Mouse (Mus musculus) forebrain, embryonic 12.5 days (tissue): ENCODE measurements at regions not wholly inside any gene's neighbourhood (a gene's known extent, or its start where the extent isn't known, plus 50 kb on each side); places are given as distances from the start of the nearest gene placed in this dataset.
"Not testable (repeated sequence)": the region's sequence is repeated elsewhere in the genome, so short reads cannot be mapped to it uniquely, and the experiment has no call there.

ENCODE experiments used
- ATAC-seq: fragments of 200-750 bp; cut with Nextera tagmentation; 2 replicates; pipeline ENCODE4 v1.8.0; 2017; ENCODE audit warnings: moderate TSS enrichment; ENCODE audit not compliant: low FRiP score
- H3K27ac ChIP-seq: fragments of 300-500 bp; sonication (generic); 2 replicates; pipeline ENCODE4 v1.5.1; 2016; ENCODE audit warnings: mild to moderate bottlenecking
- H3K27me3 ChIP-seq: fragments of 300-500 bp; sonication (generic); 2 replicates; pipeline ENCODE4 v1.6.1; 2016; ENCODE audit warnings: mild to moderate bottlenecking
- H3K36me3 ChIP-seq: fragments of 300-500 bp; sonication (generic); replicated peaks from 2 replicates; pipeline ENCODE4 v1.6.1; 2016; ENCODE audit warnings: mild to moderate bottlenecking
- H3K4me1 ChIP-seq: fragments of 300-500 bp; sonication (generic); 2 replicates; pipeline ENCODE4 v1.6.1; 2016
- H3K4me2 ChIP-seq: fragments of 300-500 bp; sonication (generic); 2 replicates; pipeline ENCODE4 v1.6.1; 2016; ENCODE audit warnings: mild to moderate bottlenecking, moderate library complexity
- H3K4me3 ChIP-seq: fragments of 300-500 bp; sonication (generic); replicated peaks from 2 replicates; pipeline ENCODE4 v1.5.1; 2016; ENCODE audit warnings: mild to moderate bottlenecking
- H3K9ac ChIP-seq: fragments of 300-500 bp; sonication (generic); 2 replicates; pipeline ENCODE4 v1.6.1; 2016; ENCODE audit warnings: mild to moderate bottlenecking
- H3K9me3 ChIP-seq: fragments of 300-500 bp; sonication (generic); 2 replicates; pipeline ENCODE4 v1.6.1; 2016
- WGBS: fragments of 180-500 bp; shearing (Covaris S2); methylation state at CpG from one replicate; pipeline ENCODE4 v1.1.7; 2016; 5-methylcytosine and 5-hydroxymethylcytosine counted together

DNA sequence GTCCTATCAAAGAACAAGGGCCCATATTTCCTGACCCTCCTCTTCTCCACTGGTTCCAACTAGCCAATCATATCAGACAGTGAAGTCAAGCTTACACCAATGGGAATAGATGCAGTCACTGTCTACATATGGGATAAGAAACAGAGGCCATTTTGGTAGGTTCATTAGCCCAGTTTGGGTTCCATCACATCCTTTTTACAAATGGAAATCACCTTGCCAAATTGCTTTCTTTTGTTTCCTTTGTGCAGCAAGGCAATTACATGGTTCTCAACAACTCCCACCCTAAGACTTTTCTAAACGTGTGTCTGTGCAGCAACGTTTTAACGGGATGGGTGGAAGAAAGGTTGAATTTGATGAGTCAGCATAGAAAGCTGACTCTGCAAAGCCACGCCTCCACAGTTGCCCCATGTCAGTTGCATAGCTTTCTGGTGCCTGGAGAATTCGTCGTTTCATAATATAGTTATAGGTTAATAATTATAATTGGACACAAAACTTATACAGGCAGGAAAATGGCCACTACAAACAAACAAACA, 177.3 kb downstream of the Basp1 start:
- 58% methylated on average over 6 of the region's 6 CpGs for WGBS
- Histone ChIP-seq H3K27me3 (no peaks in the 10 kb centered on the region), H3K9me3 (no peaks in the 10 kb centered on the region), H3K36me3 (no peaks in the 10 kb centered on the region), H3K9ac (no peak overlapping the region), H3K4me3 (no peak overlapping the region), H3K4me2 (no peak overlapping the region), H3K27ac (no peak overlapping the region), H3K4me1 (no peaks in the 10 kb centered on the region)
- no peak for ATAC-seq

DNA sequence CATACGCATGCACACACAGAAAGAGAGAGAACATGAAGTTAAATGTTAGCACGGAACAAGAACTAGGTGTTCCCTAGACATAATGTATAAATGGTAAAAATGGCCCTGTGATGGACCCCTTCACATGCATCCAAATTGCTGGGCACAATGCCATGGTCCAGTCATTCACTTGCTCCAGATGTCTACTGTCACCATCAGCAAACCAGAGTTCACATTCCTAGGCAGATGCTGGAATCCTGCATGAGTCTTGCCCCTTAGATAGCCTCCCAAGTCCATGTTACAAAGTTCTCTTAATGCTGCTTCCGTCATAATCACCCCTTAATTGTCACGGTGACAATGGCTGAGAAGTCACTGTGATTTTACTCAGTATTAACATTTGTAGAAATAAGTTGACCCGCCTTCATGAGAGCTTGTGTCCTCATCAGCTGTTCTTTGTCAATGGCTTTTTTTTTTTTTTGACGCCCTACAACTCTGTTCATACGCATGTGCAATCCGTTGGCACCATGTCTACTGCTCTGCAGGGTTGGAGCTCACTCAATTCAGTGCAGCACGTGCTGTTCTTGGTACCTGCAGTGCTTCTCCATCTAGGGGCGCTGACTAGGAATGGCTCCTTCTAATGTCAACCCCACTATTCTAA, 179.4 kb downstream of the Basp1 start:
- no peak overlapping the region for H3K4me2 ChIP-seq
- H3K27ac ChIP-seq = no peak overlapping the region
- H3K4me1 ChIP-seq = peaks cover 3% of the 10 kb centered on the region; the same call in 1 of the 2 replicates
- no peaks in the 10 kb centered on the region for H3K9me3 ChIP-seq
- H3K27me3 ChIP-seq = no peaks in the 10 kb centered on the region
- no peak overlapping the region for H3K9ac ChIP-seq
- WGBS = 91% methylated on average over 10 of the region's 10 CpGs
- H3K4me3 ChIP-seq = no peak overlapping the region
- no peaks in the 10 kb centered on the region for H3K36me3 ChIP-seq
- ATAC-seq = no peak

DNA sequence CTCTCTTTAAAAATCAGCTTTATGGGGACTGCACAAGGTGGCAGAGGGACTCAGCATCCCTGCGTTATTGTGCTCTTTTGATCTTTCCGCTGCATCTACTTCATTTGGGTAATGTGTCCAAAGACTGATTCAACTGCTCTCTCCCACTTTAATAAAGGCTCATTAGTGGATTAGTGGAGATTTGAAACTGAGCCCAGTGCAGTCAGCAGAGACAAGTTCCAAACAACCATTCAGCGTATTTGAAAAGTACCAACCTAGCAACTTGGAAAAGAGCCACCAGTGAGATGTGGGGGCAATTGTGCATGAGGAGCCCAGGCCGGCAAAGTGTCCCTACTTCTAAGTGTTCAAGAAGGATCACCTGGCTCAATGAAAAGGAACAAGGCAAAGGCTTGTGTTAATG, 183.4 kb downstream of the Basp1 start:
- WGBS = 38% methylated on average over 4 of the region's 4 CpGs
- no peak overlapping the region for H3K9ac ChIP-seq
- peak; percentile 80; the same call in 1 of the 2 replicates for ATAC-seq
- H3K4me1 ChIP-seq = peaks cover 3% of the 10 kb centered on the region; the same call in 1 of the 2 replicates
- H3K9me3 ChIP-seq = no peaks in the 10 kb centered on the region
- no peak overlapping the region for H3K4me3 ChIP-seq
- no peak overlapping the region for H3K4me2 ChIP-seq
- H3K27me3 ChIP-seq = peaks cover 11% of the 10 kb centered on the region; the same call in 1 of the 2 replicates
- H3K36me3 ChIP-seq = no peaks in the 10 kb centered on the region
- H3K27ac ChIP-seq = no peak overlapping the region

DNA sequence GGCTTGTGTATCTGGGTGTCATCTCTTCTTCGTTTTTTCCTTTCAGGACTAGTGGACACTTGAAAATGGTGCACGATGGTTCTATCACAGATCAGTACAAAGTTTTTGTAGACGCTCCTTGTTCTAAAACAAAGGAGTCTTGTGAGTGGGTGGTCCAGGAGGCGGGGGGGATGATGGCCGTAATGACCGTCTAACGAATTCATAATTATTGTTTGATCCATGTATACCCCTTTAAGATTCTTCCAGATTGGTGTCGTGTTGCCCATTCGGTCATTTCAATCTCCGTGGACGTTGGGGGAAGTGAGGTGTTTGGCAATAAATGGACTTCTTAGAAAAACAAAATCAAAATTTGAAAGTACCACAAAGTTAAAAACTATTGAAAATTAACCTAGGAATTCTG, 183.8 kb downstream of the Basp1 start:
- Histone ChIP-seq H3K4me1 (peaks cover 3% of the 10 kb centered on the region; the same call in 1 of the 2 replicates), H3K27me3 (peaks cover 11% of the 10 kb centered on the region; the same call in 1 of the 2 replicates), H3K4me3 (no peak overlapping the region), H3K27ac (no peak overlapping the region), H3K9ac (no peak overlapping the region), H3K9me3 (no peaks in the 10 kb centered on the region), H3K36me3 (no peaks in the 10 kb centered on the region), H3K4me2 (no peak overlapping the region)
- peak; percentile 39; the same call in 1 of the 2 replicates for ATAC-seq
- 57% methylated on average over 11 of the region's 11 CpGs for WGBS

DNA sequence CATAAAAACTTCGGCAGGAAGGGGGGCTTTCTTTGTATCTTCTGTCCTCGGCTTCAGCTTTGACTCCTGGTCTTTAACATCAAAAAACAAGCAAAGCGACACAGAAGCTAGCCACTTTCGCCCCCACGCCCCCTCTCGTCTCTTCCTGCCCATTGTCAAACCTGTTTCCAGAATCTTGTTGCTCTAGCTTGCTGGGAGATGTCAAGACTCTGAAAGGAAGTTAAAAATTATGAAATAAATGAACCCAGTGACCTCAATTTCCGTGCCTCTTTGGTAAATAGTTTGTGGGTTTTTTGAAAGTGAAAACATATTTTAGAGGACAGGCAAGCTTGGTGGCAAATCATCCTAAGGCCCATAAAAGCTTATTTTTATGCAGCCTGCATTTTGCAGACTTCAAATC, 186.1 kb downstream of the Basp1 start:
- no peak overlapping the region for H3K27ac ChIP-seq
- ATAC-seq = no peak
- no peak overlapping the region for H3K4me3 ChIP-seq
- no peaks in the 10 kb centered on the region for H3K36me3 ChIP-seq
- H3K27me3 ChIP-seq = peaks cover 11% of the 10 kb centered on the region; the same call in 1 of the 2 replicates
- WGBS = 72% methylated on average over 7 of the region's 7 CpGs
- no peak overlapping the region for H3K4me2 ChIP-seq
- H3K4me1 ChIP-seq = peaks cover 3% of the 10 kb centered on the region; the same call in 1 of the 2 replicates
- no peak overlapping the region for H3K9ac ChIP-seq
- H3K9me3 ChIP-seq = no peaks in the 10 kb centered on the region

DNA sequence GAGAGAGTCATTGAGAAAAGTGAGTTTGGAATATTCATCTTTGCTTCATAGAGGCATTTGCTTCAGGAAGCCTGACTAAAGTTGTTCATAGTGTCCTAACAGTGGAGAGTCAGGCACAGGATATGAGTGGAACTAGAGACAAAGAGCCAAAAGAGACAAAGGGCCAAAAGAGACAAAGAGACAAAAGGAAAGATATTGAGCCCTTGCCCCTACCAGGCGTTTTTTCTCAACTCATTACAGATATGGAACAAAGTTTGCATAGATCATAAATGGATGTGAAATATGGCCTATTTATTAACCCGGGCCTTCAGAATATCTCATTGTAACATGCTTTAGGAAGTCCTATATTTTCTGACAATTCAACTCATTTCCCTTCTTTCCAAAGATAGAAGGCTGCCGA, 187.6 kb downstream of the Basp1 start:
- Histone ChIP-seq H3K27ac (no peak overlapping the region), H3K4me1 (peaks cover 3% of the 10 kb centered on the region; the same call in 1 of the 2 replicates), H3K4me3 (no peak overlapping the region), H3K9ac (no peak overlapping the region), H3K9me3 (no peaks in the 10 kb centered on the region), H3K4me2 (no peak overlapping the region), H3K36me3 (no peaks in the 10 kb centered on the region), H3K27me3 (peaks cover 11% of the 10 kb centered on the region; the same call in 1 of the 2 replicates)
- no peak for ATAC-seq
- 21% methylated on average over 3 of the region's 3 CpGs for WGBS

DNA sequence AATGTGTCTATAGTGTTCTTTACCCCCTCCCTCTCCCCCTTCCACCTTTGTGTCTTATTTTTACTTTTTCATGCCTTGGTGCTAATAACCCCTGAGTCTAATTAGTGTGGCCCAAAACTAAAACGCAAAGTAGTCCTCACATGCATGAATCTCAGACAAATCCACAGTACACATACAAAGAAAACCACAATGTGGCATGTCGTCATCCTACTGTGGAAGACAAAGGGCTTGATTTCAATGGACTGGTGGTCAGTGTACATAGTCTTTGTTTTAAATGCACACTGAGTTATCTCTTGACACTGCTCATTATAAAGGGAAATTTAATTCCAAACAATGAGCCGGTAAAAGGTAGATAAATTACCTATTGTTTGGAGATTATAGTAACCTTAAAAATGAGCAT, 188.1 kb downstream of the Basp1 start:
- H3K27ac ChIP-seq = no peak overlapping the region
- H3K4me2 ChIP-seq = no peak overlapping the region
- H3K9me3 ChIP-seq = no peaks in the 10 kb centered on the region
- H3K36me3 ChIP-seq = no peaks in the 10 kb centered on the region
- H3K4me1 ChIP-seq = no peaks in the 10 kb centered on the region
- H3K27me3 ChIP-seq = peaks cover 11% of the 10 kb centered on the region; the same call in 1 of the 2 replicates
- H3K4me3 ChIP-seq = no peak overlapping the region
- no peak for ATAC-seq
- no peak overlapping the region for H3K9ac ChIP-seq
- 14% methylated on average over 3 of the region's 3 CpGs for WGBS

DNA sequence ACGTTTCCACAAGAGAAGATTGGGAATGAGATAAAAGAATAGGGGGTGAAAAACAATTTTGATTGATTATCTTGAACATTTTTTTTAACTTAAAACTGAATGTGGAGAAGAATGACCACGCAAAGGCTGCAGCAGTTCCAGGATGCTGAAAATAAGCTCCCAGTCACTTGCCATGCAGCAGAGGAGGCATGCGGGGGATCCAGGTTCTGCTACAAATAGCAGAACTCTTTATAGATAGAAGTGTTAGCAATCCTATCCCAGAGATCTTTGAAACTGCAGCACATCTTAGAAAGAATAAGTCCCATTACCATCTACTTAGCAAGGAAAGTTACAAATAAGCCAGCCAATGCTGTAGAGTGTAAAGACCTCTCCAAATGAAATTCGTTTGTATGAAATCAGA, 191.8 kb downstream of the Basp1 start:
- no peaks in the 10 kb centered on the region for H3K9me3 ChIP-seq
- H3K27me3 ChIP-seq = 0 out of 2 replicates have a peak, but pooled peaks cover 5% of the 10 kb centered on the region
- H3K27ac ChIP-seq = no peak overlapping the region
- no peak overlapping the region for H3K9ac ChIP-seq
- H3K36me3 ChIP-seq = no peaks in the 10 kb centered on the region
- no peak for ATAC-seq
- no peak overlapping the region for H3K4me3 ChIP-seq
- no peaks in the 10 kb centered on the region for H3K4me1 ChIP-seq
- 84% methylated on average over 4 of the region's 4 CpGs for WGBS
- H3K4me2 ChIP-seq = no peak overlapping the region

DNA sequence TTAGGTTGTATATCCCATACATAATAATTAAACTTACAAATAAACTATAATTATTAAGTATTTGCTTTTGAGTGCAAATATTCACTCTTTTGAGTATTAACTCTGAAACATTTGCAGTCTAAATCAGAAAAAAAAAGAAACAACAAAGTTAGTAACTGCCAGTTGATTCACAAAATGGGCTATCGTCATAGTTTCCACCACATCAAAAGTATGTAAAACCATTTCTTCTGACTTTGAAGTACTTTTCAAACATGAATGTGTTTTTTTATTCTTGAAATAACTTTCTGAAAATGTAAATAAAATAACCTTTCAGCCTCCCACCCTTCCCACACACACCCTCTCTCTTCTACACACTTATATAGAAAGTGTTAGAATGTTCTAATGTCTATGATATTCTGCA, 197.2 kb downstream of the Basp1 start:
- H3K9me3 ChIP-seq = no peaks in the 10 kb centered on the region
- H3K4me3 ChIP-seq = no peak overlapping the region
- no peak overlapping the region for H3K27ac ChIP-seq
- H3K4me1 ChIP-seq = no peaks in the 10 kb centered on the region
- no peak overlapping the region for H3K4me2 ChIP-seq
- ATAC-seq = no peak
- no peak overlapping the region for H3K9ac ChIP-seq
- WGBS = 93% methylated on average over 1 of the region's 1 CpGs
- H3K36me3 ChIP-seq = no peaks in the 10 kb centered on the region
- H3K27me3 ChIP-seq = no peaks in the 10 kb centered on the region

DNA sequence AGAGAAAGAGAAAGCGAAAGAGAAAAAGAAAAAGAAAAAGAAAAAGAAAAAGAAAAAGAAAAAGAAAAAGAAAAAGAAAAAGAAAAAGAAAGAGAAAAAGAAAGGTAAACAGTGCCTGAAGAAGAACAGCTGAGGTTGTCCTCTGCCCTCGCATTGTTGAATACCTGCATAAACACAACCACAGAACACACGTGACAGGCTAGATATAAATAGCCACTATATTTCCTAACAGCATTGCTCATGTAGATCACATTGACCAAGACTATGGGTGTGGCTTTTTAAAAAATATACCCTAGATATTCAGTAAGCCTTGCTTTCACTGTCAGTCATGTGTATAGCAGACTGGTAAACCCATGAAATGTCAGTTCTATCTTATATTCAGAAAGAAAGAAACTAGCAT, 211.5 kb downstream of the Basp1 start:
- no peaks in the 10 kb centered on the region for H3K9me3 ChIP-seq
- H3K4me3 ChIP-seq = no peak overlapping the region
- no peaks in the 10 kb centered on the region for H3K4me1 ChIP-seq
- H3K36me3 ChIP-seq = no peaks in the 10 kb centered on the region
- H3K4me2 ChIP-seq = no peak overlapping the region
- no peak overlapping the region for H3K27ac ChIP-seq
- no peak overlapping the region for H3K9ac ChIP-seq
- no peaks in the 10 kb centered on the region for H3K27me3 ChIP-seq
- 90% methylated on average over 3 of the region's 3 CpGs for WGBS
- ATAC-seq = no peak

DNA sequence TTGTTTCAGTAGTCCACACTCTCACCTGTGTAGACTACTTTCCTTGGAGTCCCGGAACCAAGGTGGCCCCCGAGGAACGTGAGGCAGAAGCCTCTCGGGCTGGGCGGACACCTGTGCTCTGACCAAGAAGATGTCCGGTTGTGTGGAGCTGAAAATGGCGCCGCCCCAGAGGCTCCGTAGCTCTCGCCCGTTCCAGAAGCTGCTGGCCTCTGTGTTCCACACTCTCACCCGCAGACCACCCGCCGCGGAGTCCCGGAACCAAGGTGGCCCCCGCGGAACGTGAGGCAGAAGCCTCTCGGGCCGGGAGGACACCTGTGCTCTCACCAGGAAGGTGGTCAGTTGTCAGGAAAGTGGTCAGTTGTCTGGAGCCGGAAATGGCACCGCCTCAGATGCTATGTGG, 213.3 kb downstream of the Basp1 start:
- H3K9ac ChIP-seq, H3K36me3 ChIP-seq, H3K4me2 ChIP-seq, H3K4me3 ChIP-seq, H3K9me3 ChIP-seq, H3K27ac ChIP-seq, H3K4me1 ChIP-seq, ATAC-seq, H3K27me3 ChIP-seq: not testable (repeated sequence)
- 94% methylated on average over 23 of the region's 23 CpGs for WGBS

DNA sequence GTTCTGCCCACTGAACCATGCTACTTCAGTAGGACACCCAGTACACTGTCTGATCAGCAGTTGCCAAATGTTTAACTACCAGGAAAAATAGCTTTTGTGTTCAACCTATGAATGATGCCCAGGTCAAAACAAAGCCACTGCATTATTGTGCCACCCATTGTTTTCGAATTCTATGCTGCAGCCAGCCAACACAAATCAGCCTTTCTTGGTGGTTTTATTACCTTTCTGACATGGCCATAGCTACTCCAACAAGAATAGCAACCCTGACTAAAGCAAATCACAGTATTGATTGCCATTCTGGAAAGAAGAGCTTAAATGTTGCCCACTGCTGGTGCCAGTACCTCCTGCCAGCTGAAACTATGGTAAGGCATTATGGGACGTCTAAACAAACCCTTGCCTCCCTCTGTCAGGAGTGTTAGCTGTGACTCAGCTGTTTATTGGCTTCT, 225.7 kb downstream of the Basp1 start:
- no peaks in the 10 kb centered on the region for H3K36me3 ChIP-seq
- WGBS = 50% methylated on average over 2 of the region's 2 CpGs
- no peak overlapping the region for H3K27ac ChIP-seq
- H3K9me3 ChIP-seq = no peaks in the 10 kb centered on the region
- H3K4me3 ChIP-seq = no peak overlapping the region
- no peak overlapping the region for H3K4me2 ChIP-seq
- no peak overlapping the region for H3K9ac ChIP-seq
- H3K4me1 ChIP-seq = 0 out of 2 replicates have a peak, but pooled peaks cover 3% of the 10 kb centered on the region
- no peak for ATAC-seq
- H3K27me3 ChIP-seq = no peaks in the 10 kb centered on the region

DNA sequence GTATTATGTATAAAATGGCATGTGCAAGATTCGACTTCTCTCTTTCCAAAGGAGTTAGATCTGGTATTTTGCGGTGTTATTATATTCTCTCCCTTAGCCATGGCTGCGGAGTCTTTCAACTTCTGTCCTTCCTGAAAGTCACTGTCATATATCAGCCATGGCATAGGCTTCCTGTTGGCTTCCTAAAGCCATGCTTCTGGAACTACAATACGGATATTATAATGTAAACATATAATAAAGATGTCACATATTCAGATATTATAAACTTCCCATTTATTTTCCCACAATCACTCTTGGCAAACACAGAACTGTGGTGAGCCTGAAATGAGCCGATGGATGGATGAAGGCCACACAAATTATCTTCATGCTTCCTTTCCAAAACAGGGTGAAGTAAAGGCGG, 240.8 kb downstream of the Basp1 start:
- no peak overlapping the region for H3K4me3 ChIP-seq
- H3K36me3 ChIP-seq = no peaks in the 10 kb centered on the region
- no peaks in the 10 kb centered on the region for H3K4me1 ChIP-seq
- no peak for ATAC-seq
- H3K4me2 ChIP-seq = no peak overlapping the region
- H3K9me3 ChIP-seq = no peaks in the 10 kb centered on the region
- H3K27ac ChIP-seq = no peak overlapping the region
- no peaks in the 10 kb centered on the region for H3K27me3 ChIP-seq
- no peak overlapping the region for H3K9ac ChIP-seq
- WGBS = 92% methylated on average over 6 of the region's 6 CpGs
